Mouse (Mus musculus): ENCODE results near the gene Trmt13. TPM values are rescaled to one million over a fixed set of nuclear protein-coding genes. Genes with fewer than 3 reads are reported as not detected.
"Not testable (repeated sequence)": the region's sequence is repeated elsewhere in the genome, so short reads cannot be mapped to it uniquely, and the experiment has no call there.

The Trmt13 gene
- total RNA-seq (2017) = 47.6 and 51.1 TPM in 2 replicates

GRCm38 (mm10) chr3:116614295-116614892, at the start of gene Trmt13:
Gene Trmt13, minus strand, starts transcription at chr3:116614587.
- no peak for ATAC-seq (replicated peaks; ENCODE audit: low read depth, poor library complexity, severe bottlenecking)

GRCm38 (mm10) chr3:116662463-116662863, 48.1 kb upstream of the Trmt13 start, which contains the start of gene Mfsd14a:
Gene Mfsd14a, minus strand, starts transcription at chr3:116662677.
- peak; percentile 94 for ATAC-seq (replicated peaks; ENCODE audit: low read depth, poor library complexity, severe bottlenecking)

- peak; percentile 39 for ATAC-seq (replicated peaks; ENCODE audit: low read depth, poor library complexity, severe bottlenecking)
Measured at GRCm38 (mm10) chr3:116661870-116662414, 47.6 kb upstream of the Trmt13 start.

- ATAC-seq (replicated peaks; ENCODE audit: low read depth, poor library complexity, severe bottlenecking) = no peak
Measured at GRCm38 (mm10) chr3:116661288-116661869, 47.0 kb upstream of the Trmt13 start.

GRCm38 (mm10) chr3:116659856-116660430, 45.6 kb upstream of the Trmt13 start:
- no peak for ATAC-seq (replicated peaks; ENCODE audit: low read depth, poor library complexity, severe bottlenecking)

GRCm38 (mm10) chr3:116658928-116659565, 44.7 kb upstream of the Trmt13 start:
- ATAC-seq (replicated peaks; ENCODE audit: low read depth, poor library complexity, severe bottlenecking) = no peak

- ATAC-seq (replicated peaks; ENCODE audit: low read depth, poor library complexity, severe bottlenecking) = no peak
Measured at GRCm38 (mm10) chr3:116656184-116656965, 42.0 kb upstream of the Trmt13 start.

- ATAC-seq (replicated peaks; ENCODE audit: low read depth, poor library complexity, severe bottlenecking) = not testable (repeated sequence)
Measured at GRCm38 (mm10) chr3:116654051-116654450, 39.7 kb upstream of the Trmt13 start.

GRCm38 (mm10) chr3:116653278-116653945, 39.0 kb upstream of the Trmt13 start:
- peak; percentile 24 for ATAC-seq (replicated peaks; ENCODE audit: low read depth, poor library complexity, severe bottlenecking)

GRCm38 (mm10) chr3:116652033-116652446, 37.7 kb upstream of the Trmt13 start:
- ATAC-seq (replicated peaks; ENCODE audit: low read depth, poor library complexity, severe bottlenecking) = no peak

GRCm38 (mm10) chr3:116650698-116651097, 36.3 kb upstream of the Trmt13 start:
- no peak for ATAC-seq (replicated peaks; ENCODE audit: low read depth, poor library complexity, severe bottlenecking)

GRCm38 (mm10) chr3:116648805-116649204, 34.4 kb upstream of the Trmt13 start:
- peak; percentile 36; the same call in 1 of the 2 replicates for ATAC-seq (replicated peaks; ENCODE audit: low read depth, poor library complexity, severe bottlenecking)

GRCm38 (mm10) chr3:116646387-116646786, 32.0 kb upstream of the Trmt13 start:
- ATAC-seq (replicated peaks; ENCODE audit: low read depth, poor library complexity, severe bottlenecking) = no peak

- 0 out of 2 replicates have a peak, but pooled peaks have one; percentile 17 for ATAC-seq (replicated peaks; ENCODE audit: low read depth, poor library complexity, severe bottlenecking)
Measured at GRCm38 (mm10) chr3:116642373-116642772, 28.0 kb upstream of the Trmt13 start.

- 0 out of 2 replicates have a peak, but pooled peaks have one; percentile 42 for ATAC-seq (replicated peaks; ENCODE audit: low read depth, poor library complexity, severe bottlenecking)
Measured at GRCm38 (mm10) chr3:116641811-116642371, 27.5 kb upstream of the Trmt13 start.

GRCm38 (mm10) chr3:116640024-116640423, 25.6 kb upstream of the Trmt13 start:
- ATAC-seq (replicated peaks; ENCODE audit: low read depth, poor library complexity, severe bottlenecking) = peak; percentile 50; the same call in 1 of the 2 replicates

GRCm38 (mm10) chr3:116638572-116638971, 24.2 kb upstream of the Trmt13 start:
- ATAC-seq (replicated peaks; ENCODE audit: low read depth, poor library complexity, severe bottlenecking) = no peak

GRCm38 (mm10) chr3:116637693-116638476, 23.5 kb upstream of the Trmt13 start:
- ATAC-seq (replicated peaks; ENCODE audit: low read depth, poor library complexity, severe bottlenecking) = no peak
